Comparison of ENCODE assay signal across 20 mouse cellular contexts in the genomic region with DNA sequence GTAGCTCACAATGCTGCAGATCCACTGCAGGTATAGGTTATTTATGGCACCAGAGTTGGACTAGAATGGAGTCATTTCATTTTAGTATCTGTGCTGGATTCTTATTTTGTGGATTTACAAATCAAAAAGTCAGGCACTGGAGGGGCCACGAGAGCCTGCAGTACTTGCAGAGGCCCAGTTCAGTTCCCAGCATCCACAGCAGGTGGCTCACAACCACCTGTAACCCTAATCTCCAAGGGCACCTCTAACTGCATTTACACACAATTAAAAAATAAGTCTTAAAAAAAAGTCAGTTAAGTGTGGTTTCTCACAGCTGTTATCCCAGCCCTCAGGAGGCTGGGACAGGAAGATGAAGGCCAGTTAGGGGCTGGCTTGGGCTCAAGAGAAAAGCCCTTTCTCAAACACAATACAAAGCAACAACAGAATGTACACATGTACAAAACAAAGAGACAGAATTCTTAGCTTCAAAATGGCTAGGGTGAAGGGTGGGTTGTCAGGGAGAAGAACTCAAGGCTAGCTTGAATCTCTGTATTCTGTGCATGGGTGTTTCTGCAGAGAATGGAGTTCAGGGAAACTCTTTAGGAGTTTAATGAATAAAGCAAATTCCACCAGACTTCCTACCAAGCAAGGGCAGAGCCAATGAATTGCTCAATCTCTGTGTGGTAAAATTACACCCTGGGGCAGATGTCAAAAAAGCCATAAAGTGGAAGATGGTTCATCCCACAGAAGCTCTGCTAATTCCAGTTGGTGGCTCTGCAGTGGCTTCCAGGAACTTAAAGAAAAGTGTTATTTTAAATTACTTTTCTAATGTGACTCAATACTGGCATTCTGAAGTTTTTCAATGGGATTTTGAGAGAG. TPM values are rescaled to one million over a fixed set of nuclear protein-coding genes. Genes with fewer than 3 reads are reported as not detected.
DNase-seq lines count a peak whose midpoint lies in the region; ATAC-seq and TF ChIP-seq lines count a peak whose summit lies in the region.
"Had no signal": no experiment of that assay in that cellular context is flagged by ENCODE, and none has a peak within 500 bp of the region (broad histone marks: within the 10 kb centered on the region; RNA-seq: fewer than 3 reads in every experiment).

No protein-coding gene starts in this region.

- no peaks in the 10 kb centered on the region for H3K27me3 ChIP-seq in liver, postnatal 0 days (ENCODE audit: insufficient read depth, low read length)
- H3K27me3 ChIP-seq in liver, embryonic 12.5 days (replicated peaks) = no peaks in the 10 kb centered on the region
- no peaks in the 10 kb centered on the region for H3K27me3 ChIP-seq in neural tube, embryonic 15.5 days (replicated peaks)
- no peaks in the 10 kb centered on the region for H3K27me3 ChIP-seq in intestine, embryonic 16.5 days (replicated peaks; ENCODE audit: control insufficient read depth, insufficient read depth, low read length)
- H3K27me3 ChIP-seq: megakaryocyte, embryonic 14.5 days had no signal

- no peaks in the 10 kb centered on the region for H3K36me3 ChIP-seq in liver, postnatal 0 days (replicated peaks; ENCODE audit: insufficient read depth, low read length)
- no peaks in the 10 kb centered on the region for H3K36me3 ChIP-seq in liver, embryonic 12.5 days
- no peaks in the 10 kb centered on the region for H3K36me3 ChIP-seq in neural tube, embryonic 15.5 days
- H3K36me3 ChIP-seq in intestine, embryonic 16.5 days (ENCODE audit: control insufficient read depth, insufficient read depth, low read length) = no peaks in the 10 kb centered on the region

- no peak overlapping the region for H3K9ac ChIP-seq in liver, postnatal 0 days (replicated peaks)
- no peak overlapping the region for H3K9ac ChIP-seq in liver, embryonic 12.5 days
- no peak overlapping the region for H3K9ac ChIP-seq in neural tube, embryonic 15.5 days (replicated peaks)
- no peak overlapping the region for H3K9ac ChIP-seq in intestine, embryonic 16.5 days (ENCODE audit: low read depth, low read length)
- H3K9ac ChIP-seq: lung, embryonic 14.5 days had no signal

- no peak for ATAC-seq in liver, postnatal 0 days
- no peak for ATAC-seq in liver, embryonic 12.5 days
- peak; percentile 49; the same call in 1 of the 2 replicates for ATAC-seq in megakaryocyte, adult 5-6 weeks (ENCODE audit: poor library complexity, severe bottlenecking)
- no peak for ATAC-seq in neural tube, embryonic 15.5 days (ENCODE audit: low FRiP score)
- ATAC-seq in intestine, embryonic 16.5 days = no peak
- ATAC-seq: CD4-positive, CD25-positive, alpha-beta regulatory T cell, adult 4 months; inflammation-experienced regulatory T-cells, adult 6 months had no signal

- 48% methylated on average over 1 of the region's 1 CpGs for WGBS in liver, postnatal 0 days (ENCODE audit: insufficient replicate concordance)
- 41% methylated on average over 1 of the region's 1 CpGs for WGBS in liver, embryonic 12.5 days (ENCODE audit: insufficient replicate concordance)
- WGBS in neural tube, embryonic 15.5 days = 53% methylated on average over 1 of the region's 1 CpGs
- 67% methylated on average over 1 of the region's 1 CpGs for WGBS in intestine, embryonic 16.5 days

- H3K9me3 ChIP-seq in liver, postnatal 0 days (ENCODE audit: low read length) = no peaks in the 10 kb centered on the region
- no peaks in the 10 kb centered on the region for H3K9me3 ChIP-seq in liver, embryonic 12.5 days (replicated peaks)
- no peaks in the 10 kb centered on the region for H3K9me3 ChIP-seq in neural tube, embryonic 15.5 days (replicated peaks)
- no peaks in the 10 kb centered on the region for H3K9me3 ChIP-seq in intestine, embryonic 16.5 days (ENCODE audit: control insufficient read depth, low read length)
- H3K9me3 ChIP-seq: megakaryocyte, embryonic 14.5 days had no signal

- H3K4me1 ChIP-seq in liver, postnatal 0 days (ENCODE audit: insufficient read depth) = no peaks in the 10 kb centered on the region
- no peaks in the 10 kb centered on the region for H3K4me1 ChIP-seq in liver, embryonic 12.5 days
- no peaks in the 10 kb centered on the region for H3K4me1 ChIP-seq in neural tube, embryonic 15.5 days
- no peaks in the 10 kb centered on the region for H3K4me1 ChIP-seq in intestine, embryonic 16.5 days (ENCODE audit: control insufficient read depth, insufficient read depth, low read length)
- H3K4me1 ChIP-seq: megakaryocyte, embryonic 14.5 days had no signal

- H3K4me2 ChIP-seq in liver, postnatal 0 days (ENCODE audit: low read depth, low read length) = no peak overlapping the region
- H3K4me2 ChIP-seq in liver, embryonic 12.5 days = no peak overlapping the region
- H3K4me2 ChIP-seq in neural tube, embryonic 15.5 days = no peak overlapping the region
- no peak overlapping the region for H3K4me2 ChIP-seq in intestine, embryonic 16.5 days (ENCODE audit: low read depth, low read length)
- H3K4me2 ChIP-seq: heart, embryonic 11.5 days; lung, embryonic 14.5 days had no signal

- TF ChIP-seq CTCF in liver, postnatal 0 days (IDR thresholded peaks at IDR 0.05; ENCODE audit: low read depth) = no peak

- DNase-seq in liver, postnatal 0 days = no peak
- peak; percentile 24 for DNase-seq in ZHBTc4 (ENCODE audit: low read depth, low spot score)
- peak; percentile 25 to 36 for DNase-seq in thymus, postnatal 36 days
- DNase-seq in layer of hippocampus, postnatal 10 days (ENCODE audit: low spot score in 2 of 2) = no peak
- DNase-seq: cerebellum, postnatal 25 days; heart, postnatal 4 days; liver; lung, embryonic 14.5 days; retina, postnatal 1 day had no signal

- H3K4me3 ChIP-seq in liver, postnatal 0 days (ENCODE audit: low read depth, low read length) = no peak overlapping the region
- H3K4me3 ChIP-seq in liver, embryonic 12.5 days = no peak overlapping the region
- no peak overlapping the region for H3K4me3 ChIP-seq in neural tube, embryonic 15.5 days (replicated peaks)
- no peak overlapping the region for H3K4me3 ChIP-seq in intestine, embryonic 16.5 days (ENCODE audit: low read length)
- H3K4me3 ChIP-seq: megakaryocyte, embryonic 14.5 days had no signal

- TF ChIP-seq EP300 in liver, postnatal 0 days (IDR thresholded peaks at IDR 0.05; ENCODE audit: low read depth) = no peak

- H3K27ac ChIP-seq in liver, postnatal 0 days (ENCODE audit: low read depth) = peak overlapping the region; percentile 35; the same call in 1 of the 2 replicates
- no peak overlapping the region for H3K27ac ChIP-seq in liver, embryonic 12.5 days
- no peak overlapping the region for H3K27ac ChIP-seq in neural tube, embryonic 15.5 days (replicated peaks)
- H3K27ac ChIP-seq in intestine, embryonic 16.5 days (ENCODE audit: low read length) = no peak overlapping the region

RNA-seq across cellular contexts. Expression of a gene that starts 19.3 kb away (rescaled TPM):
- 0.28 and 0.37 TPM in 2 replicates for polyA plus RNA-seq in liver, postnatal 0 days (2015; fragmentation: Nextera tagmentation; extraction: Ambion mirVana)
- polyA plus RNA-seq in liver, embryonic 12.5 days (2016; fragmentation: Nextera tagmentation; extraction: Ambion mirVana) = 0.06 TPM in 1 of 2 replicates, not detected in the other
- total RNA-seq in megakaryocyte, adult 5-6 weeks (2015) = 0.36 and 0.39 TPM in 2 replicates
- total RNA-seq in megakaryocyte, adult 5-6 weeks (2017) = 0.08 and 0.48 TPM in 2 replicates
- polyA plus RNA-seq in neural tube, embryonic 15.5 days (2015; fragmentation: Nextera tagmentation; extraction: Ambion mirVana) = 0.23 and 1.8 TPM in 2 replicates
- total RNA-seq in layer of hippocampus, postnatal 10 days (2021) = not detected
- 1.3 and 1.5 TPM in 2 replicates for polyA plus RNA-seq in intestine, embryonic 16.5 days (2015; fragmentation: Nextera tagmentation; extraction: Ambion mirVana)
- total RNA-seq: layer of hippocampus, adult 8-10 months had no signal
- polyA plus RNA-seq: CD4-positive, CD25-positive, alpha-beta regulatory T cell, adult 4 months; forebrain, embryonic 11.5 days; heart, embryonic 11.5 days; inflammation-experienced regulatory T-cells, adult 6 months; lung, embryonic 14.5 days; stomach, embryonic 14.5 days had no signal

Comparison
In these comparisons a context has a peak if more than half of its experiments do, and no peak if none do; other contexts are left out.
1. DNase-seq: peak in ZHBTc4 (single experiment) and thymus, postnatal 36 days (2 of 2); none in liver, postnatal 0 days (single experiment) and layer of hippocampus, postnatal 10 days (0 of 2).